Mouse (Mus musculus) CH12.LX (cell line): ENCODE results near the gene Msx1. TPM values are rescaled to one million over a fixed set of nuclear protein-coding genes. Genes with fewer than 3 reads are reported as not detected.

ENCODE experiments used
- DNase-seq: peaks from one replicate; pipeline ENCODE4 v3.0.0-alpha.2; 2013; ENCODE audit errors: extremely low read depth
- H3K27ac ChIP-seq: 2 replicates; pipeline ENCODE4 v1.5.1; 2012; ENCODE audit warnings: low read depth, mild to moderate bottlenecking, control low read depth, moderate library complexity; ENCODE audit not compliant: insufficient read depth
- H3K27me3 ChIP-seq: replicated peaks from 2 replicates; pipeline ENCODE3; 2012; ENCODE audit warnings: inconsistent platforms
- H3K36me3 ChIP-seq, 2 experiments: replicated peaks in 1 of 2; 2 replicates each; pipeline versions ENCODE3 to v1.6.1; 2012; ENCODE audit warnings: inconsistent platforms in 1 of 2, low read length in 1 of 2, mild to moderate bottlenecking in 1 of 2, mixed read lengths in 1 of 2, moderate library complexity in 1 of 2; ENCODE audit not compliant: control insufficient read depth in 1 of 2, insufficient read depth in 1 of 2
- H3K4me1 ChIP-seq, 2 experiments: 2 replicates each; pipeline ENCODE4 v1.6.1; 2012; ENCODE audit warnings: inconsistent platforms in 1 of 2, moderate library complexity in 1 of 2; ENCODE audit not compliant: insufficient read depth in 2 of 2, control insufficient read depth in 1 of 2
- H3K4me2 ChIP-seq: 2 replicates; pipeline ENCODE4 v1.6.1; 2012; ENCODE audit warnings: low read depth, mild to moderate bottlenecking, control low read depth; ENCODE audit not compliant: poor library complexity, insufficient read depth, severe bottlenecking
- H3K4me3 ChIP-seq, 3 experiments: fragments of 150-350 bp in 1 of 3; sonication (generic) in 1 of 3; replicated peaks in 1 of 3; 2 replicates each; pipeline versions ENCODE3 to v1.5.1; 2011 to 2012; ENCODE audit warnings: low read depth in 2 of 3, low read length in 2 of 3, mild to moderate bottlenecking in 2 of 3, moderate library complexity in 2 of 3, control low read depth in 1 of 3, improper control_type of control experiment in 1 of 3, inconsistent platforms in 1 of 3, mixed read lengths in 1 of 3; ENCODE audit not compliant: poor library complexity in 1 of 3
- H3K79me2 ChIP-seq: replicated peaks from 2 replicates; pipeline ENCODE4 v1.6.1; 2012; ENCODE audit warnings: mild to moderate bottlenecking, moderate library complexity; ENCODE audit not compliant: control insufficient read depth, poor library complexity, insufficient read depth, severe bottlenecking; ENCODE audit errors: extremely low read depth
- H3K9ac ChIP-seq: 2 replicates; pipeline ENCODE4 v1.6.1; 2012; ENCODE audit warnings: low read depth, mild to moderate bottlenecking, control low read depth, moderate library complexity; ENCODE audit not compliant: insufficient read depth
- H3K9me3 ChIP-seq: replicated peaks from 2 replicates; pipeline ENCODE3; 2012; ENCODE audit warnings: low read length, inconsistent platforms, mixed read lengths
- BHLHE40 ChIP-seq: IDR thresholded peaks from 2 replicates; pipeline ENCODE4 v1.6.1; 2011; ENCODE audit warnings: mild to moderate bottlenecking, low read depth, low read length, improper control_type of control experiment
- CHD1 ChIP-seq: IDR thresholded peaks from 2 replicates; pipeline ENCODE4 v1.6.1; 2012; ENCODE audit warnings: low read depth, low read length, improper control_type of control experiment, inconsistent platforms
- CHD2 ChIP-seq: IDR thresholded peaks from 2 replicates; pipeline ENCODE4 v1.6.1; 2011; ENCODE audit warnings: low read length, improper control_type of control experiment
- ELF1 ChIP-seq: IDR thresholded peaks from 2 replicates; pipeline ENCODE4 v1.6.1; 2014; ENCODE audit warnings: low read depth, mild to moderate bottlenecking, inconsistent platforms, low read length, improper control_type of control experiment
- EP300 ChIP-seq: IDR thresholded peaks from 2 replicates; pipeline ENCODE4 v1.6.1; 2011; ENCODE audit warnings: low read length, improper control_type of control experiment
- HCFC1 ChIP-seq: IDR thresholded peaks from 2 replicates; pipeline ENCODE4 v1.6.1; 2012; ENCODE audit warnings: low read depth, mild to moderate bottlenecking, inconsistent platforms, low read length, improper control_type of control experiment
- IRF4 ChIP-seq: IDR thresholded peaks from 2 replicates; pipeline ENCODE4 v1.6.1; 2014; ENCODE audit warnings: low read depth, mild to moderate bottlenecking, inconsistent platforms, low read length, improper control_type of control experiment
- KAT2A ChIP-seq: IDR thresholded peaks from 2 replicates; pipeline ENCODE4 v1.6.1; 2012; ENCODE audit warnings: low read length, improper control_type of control experiment, inconsistent platforms; ENCODE audit not compliant: insufficient replicate concordance
- MAZ ChIP-seq: IDR thresholded peaks from 2 replicates; pipeline ENCODE4 v1.6.1; 2012; ENCODE audit warnings: low read depth, mild to moderate bottlenecking, inconsistent platforms, low read length, improper control_type of control experiment, moderate library complexity
- MYC ChIP-seq: IDR thresholded peaks from 2 replicates; pipeline ENCODE4 v1.6.1; 2011; ENCODE audit warnings: low read depth, mild to moderate bottlenecking, improper control_type of control experiment, low read length
- POLR2AphosphoS2 ChIP-seq: IDR thresholded peaks from 2 replicates; pipeline ENCODE4 v1.6.1; 2011; ENCODE audit warnings: low read depth, low read length, improper control_type of control experiment
- RAD21 ChIP-seq: IDR thresholded peaks from 2 replicates; pipeline ENCODE4 v1.6.1; 2011; ENCODE audit warnings: low read depth, mild to moderate bottlenecking, low read length, improper control_type of control experiment, moderate library complexity
- SIN3A ChIP-seq: IDR thresholded peaks from 2 replicates; pipeline ENCODE4 v1.6.1; 2012; ENCODE audit warnings: low read length, improper control_type of control experiment, inconsistent platforms
- SMC3 ChIP-seq: IDR thresholded peaks from 2 replicates; pipeline ENCODE4 v1.6.1; 2011; ENCODE audit warnings: low read depth, low read length, improper control_type of control experiment
- TBP ChIP-seq: conservative IDR thresholded peaks from 2 replicates; pipeline ENCODE4 v1.6.1; 2011; ENCODE audit warnings: low read depth, low read length, improper control_type of control experiment
- TCF12 ChIP-seq: IDR thresholded peaks from 2 replicates; pipeline ENCODE4 v1.6.1; 2014; ENCODE audit warnings: low read depth, mild to moderate bottlenecking, inconsistent platforms, low read length, improper control_type of control experiment
- USF1 ChIP-seq: IDR thresholded peaks from 2 replicates; pipeline ENCODE4 v1.6.1; 2014; ENCODE audit warnings: low read depth, mild to moderate bottlenecking, inconsistent platforms, low read length, improper control_type of control experiment
- ZKSCAN1 ChIP-seq: IDR thresholded peaks from 2 replicates; pipeline ENCODE4 v1.6.1; 2012; ENCODE audit warnings: low read depth, inconsistent platforms, low read length, improper control_type of control experiment, borderline replicate concordance
- ZMIZ1 ChIP-seq: IDR thresholded peaks from 2 replicates; pipeline ENCODE4 v1.6.1; 2012; ENCODE audit warnings: low read depth, mild to moderate bottlenecking, inconsistent platforms, low read length, improper control_type of control experiment
- ZNF384 ChIP-seq: IDR thresholded peaks from 2 replicates; pipeline ENCODE4 v1.6.1; 2012; ENCODE audit warnings: low read depth, low read length, improper control_type of control experiment, inconsistent platforms
- dilution Hi-C: fragments of 300-500 bp; cut with MboI; formaldehyde crosslinking; loops from 2 replicates; pipeline ENCODE4 v1.14.3; 2020; ENCODE audit warnings: low sequenced_read_pairs; ENCODE audit not compliant: extremely low pct_unique_long_range_greater_than_20kb, extremely low pct_ligation_motif_present
- in situ Hi-C: fragments of 300-500 bp; cut with MboI; formaldehyde crosslinking; loops from 3 replicates; pipeline ENCODE4 v1.14.3; 2019; ENCODE audit warnings: low sequenced_read_pairs, low pct_ligation_motif_present, low pct_unique_long_range_greater_than_20kb, mixed read lengths
- polyA plus RNA-seq: library from polyadenylated mRNA; unstranded; fragments of >175 nt; gene quantifications from 2 replicates; pipeline ENCODE4 v1.2.1, GENCODE M21; 2012; ENCODE audit warnings: low read depth; ENCODE audit not compliant: insufficient read length
- total RNA-seq, 2 experiments: library from RNA; depleted of rRNA; stranded (reverse); fragments of 300-350 nt in 1 of 2; fragments of >200 nt in 1 of 2; gene quantifications; 2 replicates each; pipeline ENCODE4 v1.2.3; 2012 to 2014

The Msx1 gene
- total and polyA plus RNA-seq, 3 experiments, result not detected

- H3K9me3 ChIP-seq, result peaks cover 66% of the 10 kb centered on the region
- H3K4me3 ChIP-seq, result no peak overlapping the region
- H3K36me3 ChIP-seq, result no peaks in the 10 kb centered on the region
- no peaks in the 10 kb centered on the region for H3K27me3 ChIP-seq
- no peak for TF ChIP-seq CHD2
- TF ChIP-seq MYC, result no peak
- no peak for TF ChIP-seq IRF4
- TF ChIP-seq SMC3, result no peak
- no peak for TF ChIP-seq SIN3A
- TF ChIP-seq BHLHE40, result no peak
- TF ChIP-seq POLR2AphosphoS2, result no peak
- TF ChIP-seq HCFC1, result no peak
- no peak for TF ChIP-seq ELF1
- no peak for TF ChIP-seq ZNF384
- no peak for TF ChIP-seq USF1
- TF ChIP-seq MAZ, result no peak
- no peak for TF ChIP-seq EP300
- no peak for TF ChIP-seq ZKSCAN1
- TF ChIP-seq TCF12, result no peak
- no peak for TF ChIP-seq CHD1
- no peak for TF ChIP-seq ZMIZ1
- TF ChIP-seq RAD21, result no peak
- no peak for TF ChIP-seq KAT2A
- TF ChIP-seq TBP, result no peak
- H3K27ac ChIP-seq, result no peak overlapping the region
- no peaks in the 10 kb centered on the region for H3K79me2 ChIP-seq
- no peak overlapping the region for H3K4me2 ChIP-seq
- no peak overlapping the region for H3K9ac ChIP-seq
- no peak for DNase-seq
- dilution Hi-C loops, result no loop called here
- H3K4me1 ChIP-seq, result peaks cover 0 to 11% of the 10 kb centered on the region in 2 experiments; a peak in 2 of 4 replicates
- in situ Hi-C loops, result no loop called here
Observed at GRCm38 (mm10) chr5:37822791-37823720, 1.3 kb downstream of the Msx1 start.
